Mouse (Mus musculus): ENCODE data around the gene Fxyd2.
A peak's percentile ranks its signal among the peaks of the same experiment; 100 is the strongest.

Fxyd2 gene

DNA sequence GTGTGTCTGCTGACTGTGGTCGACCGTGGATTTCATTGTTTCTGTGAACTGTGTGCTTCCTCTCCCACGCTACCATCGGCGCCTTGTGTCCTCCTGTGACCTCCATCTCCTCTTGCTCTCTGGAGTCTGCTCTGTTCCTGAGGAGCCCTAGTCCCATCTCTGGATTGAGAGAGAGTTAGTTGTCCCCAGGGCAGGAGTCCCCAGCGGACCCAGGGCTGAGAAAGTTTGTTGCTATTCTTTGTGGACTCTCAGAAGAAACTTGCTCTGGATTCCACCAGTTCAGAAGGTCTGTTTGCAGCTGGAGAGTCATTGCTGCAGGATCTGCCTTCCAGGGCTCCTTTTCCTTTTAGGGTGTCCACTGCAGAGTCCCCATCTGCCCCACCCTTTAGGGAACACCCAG, 4.3 kb upstream of the Fxyd2 start:
- DNase-seq = no peak

GRCm38 (mm10) chr9:45395796-45396195, 3.7 kb upstream of the Fxyd2 start:
- DNase-seq = no peak

- peak; percentile 70 to 90 for DNase-seq
Measured at GRCm38 (mm10) chr9:45398336-45398735, 1.1 kb upstream of the Fxyd2 start.

DNA sequence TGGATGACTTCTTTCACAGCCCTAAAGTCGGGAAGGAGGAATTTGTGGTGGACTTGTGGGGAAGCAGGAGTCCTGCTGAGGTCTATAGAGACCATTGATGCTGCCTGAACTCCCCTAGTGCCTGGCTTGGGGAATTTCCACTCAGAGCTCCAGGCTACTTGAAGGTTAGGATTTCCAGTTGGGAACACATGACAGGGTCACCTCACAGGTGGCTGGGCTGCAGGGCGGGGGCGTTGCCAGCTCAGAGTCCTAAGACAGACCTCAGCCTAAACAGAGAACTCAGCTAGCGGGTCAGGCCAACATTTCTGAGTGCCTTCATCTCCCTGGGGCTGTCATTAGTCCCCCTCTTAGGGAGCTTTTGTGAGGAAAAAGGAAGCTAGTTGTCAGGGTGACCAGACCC, 2.4 kb downstream of the Fxyd2 start:
- peak; percentile 56 to 80 for DNase-seq

- DNase-seq = peak; percentile 60 to 82
Measured at GRCm38 (mm10) chr9:45402957-45403356, 3.5 kb downstream of the Fxyd2 start.

DNA sequence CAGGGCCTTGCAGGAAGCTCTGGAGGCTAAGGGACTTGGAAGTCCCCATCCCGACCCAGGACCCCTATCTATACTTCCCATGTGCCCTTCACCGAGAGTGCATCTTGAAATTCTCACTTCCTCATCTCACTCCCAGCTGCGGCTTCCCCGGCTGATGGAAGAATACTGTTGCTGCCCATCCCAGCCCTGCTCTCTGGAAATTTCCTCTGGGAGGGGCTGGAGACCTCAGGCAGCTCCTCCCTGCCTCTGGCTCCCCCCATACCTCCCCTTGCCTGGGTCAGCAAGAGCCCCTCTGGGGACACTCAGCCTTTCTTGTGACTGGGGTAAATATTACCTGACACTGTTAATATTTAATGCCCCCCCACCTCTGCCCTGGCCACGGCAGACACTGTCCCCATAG, 6.2 kb downstream of the Fxyd2 start:
- DNase-seq = peak; percentile 81 to 91

- peak; percentile 66 to 74 for DNase-seq
Measured at GRCm38 (mm10) chr9:45406808-45407207, 7.3 kb downstream of the Fxyd2 start.

DNA sequence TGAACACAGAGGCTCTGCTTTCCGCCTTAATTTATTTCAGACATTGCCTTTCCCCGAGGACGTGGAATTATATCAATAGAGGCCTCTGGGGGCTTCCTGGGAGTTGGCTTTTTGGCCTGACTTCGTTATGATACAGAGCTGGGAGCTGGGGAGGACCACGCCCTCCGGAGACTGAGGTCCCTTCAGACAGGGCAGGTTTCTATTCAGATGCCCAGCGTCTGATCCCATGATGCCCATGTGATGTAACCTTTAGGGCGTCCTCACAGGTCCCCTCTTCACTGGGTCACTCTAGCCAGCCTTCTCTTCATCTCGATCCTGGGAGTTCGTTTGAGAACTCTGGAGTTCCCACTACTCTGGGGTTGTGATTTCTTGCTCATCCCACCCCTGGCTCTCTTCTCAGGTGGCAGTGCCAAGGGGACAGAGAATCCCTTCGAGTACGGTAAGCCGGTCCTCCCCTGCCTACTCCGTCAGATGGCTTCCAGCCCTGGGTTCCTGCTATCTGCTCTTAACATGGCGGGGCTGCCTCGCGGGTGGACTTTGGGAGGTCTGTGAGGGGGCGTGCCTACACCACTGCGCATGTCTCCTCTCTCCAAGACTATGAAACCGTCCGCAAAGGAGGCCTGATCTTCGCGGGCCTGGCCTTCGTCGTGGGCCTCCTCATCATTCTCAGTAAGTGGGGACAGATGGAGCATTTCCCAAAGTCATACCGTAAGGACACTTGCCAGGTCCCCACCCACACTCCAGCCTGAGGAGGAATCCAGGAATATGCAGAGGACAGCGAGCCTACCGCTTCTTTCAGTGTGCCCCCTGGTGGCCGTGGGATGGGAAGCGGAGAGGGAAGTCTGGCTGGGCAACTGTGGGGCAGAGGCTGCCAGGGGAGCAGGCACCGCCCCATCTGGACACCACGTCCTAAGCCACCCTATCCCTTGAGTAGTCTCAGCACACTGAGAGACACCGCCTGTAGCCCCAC, 8.5 kb downstream of the Fxyd2 start:
- peak; percentile 83 to 87 for DNase-seq

GRCm38 (mm10) chr9:45410193-45410592, 10.7 kb downstream of the Fxyd2 start:
- DNase-seq = no peak

DNA sequence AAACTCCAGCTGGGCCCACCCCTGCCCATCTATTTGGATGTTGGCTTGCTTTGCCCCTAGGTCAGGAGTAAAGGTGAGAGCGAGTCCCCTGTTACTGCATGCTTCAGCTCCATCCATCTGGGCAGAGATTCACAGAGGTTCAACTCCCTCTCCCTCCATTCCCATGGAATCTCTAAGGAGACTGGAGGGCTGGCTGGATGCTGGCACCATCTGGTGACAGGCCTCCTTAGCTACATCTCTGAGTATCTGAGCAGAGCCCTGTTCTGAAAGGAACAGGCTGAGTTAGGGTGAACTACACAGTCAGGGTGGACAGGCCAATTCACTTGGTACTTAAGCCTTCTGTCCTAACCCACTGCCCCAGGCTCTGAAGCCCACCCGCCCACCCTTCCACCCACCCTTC, 11.1 kb downstream of the Fxyd2 start:
- DNase-seq = no peak

GRCm38 (mm10) chr9:45411111-45411510, 11.6 kb downstream of the Fxyd2 start:
- no peak for DNase-seq

- DNase-seq = peak in 1 of 2 experiments; percentile 51
Measured at GRCm38 (mm10) chr9:45411803-45412202, 12.3 kb downstream of the Fxyd2 start.

- DNase-seq = peak; percentile 88 to 95
Measured at GRCm38 (mm10) chr9:45412287-45412686, 12.8 kb downstream of the Fxyd2 start.

GRCm38 (mm10) chr9:45412700-45413477, 13.4 kb downstream of the Fxyd2 start:
- peak in 1 of 2 experiments; percentile 44 for DNase-seq

DNA sequence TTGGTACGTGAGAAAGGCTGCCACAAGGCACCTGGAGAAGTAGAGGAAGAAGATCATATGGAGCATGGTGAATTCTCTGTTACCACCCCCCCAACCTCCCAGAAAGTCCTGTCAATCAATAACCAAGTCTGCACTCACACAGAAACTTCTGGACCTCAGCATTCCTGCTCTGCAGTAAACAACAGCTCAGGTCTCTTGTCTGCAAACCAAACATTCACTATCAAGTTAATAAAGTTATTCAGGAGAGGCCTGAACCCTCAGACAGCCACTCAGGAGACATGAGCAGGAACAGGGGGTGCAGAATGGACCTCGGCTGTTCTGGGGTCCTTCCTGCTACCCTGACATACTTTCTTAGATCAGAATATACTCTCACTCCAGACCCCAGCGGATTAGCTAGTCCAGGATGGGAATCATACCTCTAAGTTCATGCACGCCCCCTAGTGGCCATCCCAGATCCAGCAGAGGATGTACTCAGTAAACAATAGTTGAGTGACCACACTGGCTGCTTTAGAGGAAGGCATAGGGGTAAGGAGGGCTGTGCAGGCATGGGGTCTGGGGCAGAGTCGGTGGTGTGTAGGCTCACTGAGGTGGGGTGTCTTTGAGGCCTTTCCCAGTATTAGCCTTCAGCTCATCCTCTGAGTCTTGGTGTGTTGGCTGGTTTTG, 14.1 kb downstream of the Fxyd2 start:
- peak; percentile 82 to 89 for DNase-seq

DNA sequence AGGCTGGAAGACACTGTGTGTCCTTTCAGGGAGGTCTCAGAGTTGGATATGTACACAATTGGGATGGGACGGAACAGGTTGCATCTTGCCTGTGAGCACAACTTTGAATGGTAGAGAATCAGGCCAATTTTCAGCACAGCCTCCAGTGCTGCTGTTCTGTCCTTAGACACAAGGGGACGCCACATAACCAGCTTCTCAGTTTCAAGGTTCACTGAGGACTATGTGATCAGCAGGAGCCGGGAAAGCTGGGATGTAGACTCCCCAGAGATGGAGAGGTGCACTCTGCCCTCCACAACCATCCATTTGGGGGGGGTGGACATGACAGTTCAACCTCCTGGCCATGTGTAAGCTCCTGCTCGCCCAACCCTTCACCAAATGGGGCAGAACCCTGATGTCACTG, 16.4 kb downstream of the Fxyd2 start:
- DNase-seq = peak in 1 of 2 experiments; percentile 66

GRCm38 (mm10) chr9:45417245-45417644, 17.8 kb downstream of the Fxyd2 start:
- DNase-seq = peak; percentile 58 to 73

GRCm38 (mm10) chr9:45418252-45418651, 18.8 kb downstream of the Fxyd2 start:
- no peak for DNase-seq

- DNase-seq = no peak
Measured at GRCm38 (mm10) chr9:45421209-45421608, 21.7 kb downstream of the Fxyd2 start.

DNA sequence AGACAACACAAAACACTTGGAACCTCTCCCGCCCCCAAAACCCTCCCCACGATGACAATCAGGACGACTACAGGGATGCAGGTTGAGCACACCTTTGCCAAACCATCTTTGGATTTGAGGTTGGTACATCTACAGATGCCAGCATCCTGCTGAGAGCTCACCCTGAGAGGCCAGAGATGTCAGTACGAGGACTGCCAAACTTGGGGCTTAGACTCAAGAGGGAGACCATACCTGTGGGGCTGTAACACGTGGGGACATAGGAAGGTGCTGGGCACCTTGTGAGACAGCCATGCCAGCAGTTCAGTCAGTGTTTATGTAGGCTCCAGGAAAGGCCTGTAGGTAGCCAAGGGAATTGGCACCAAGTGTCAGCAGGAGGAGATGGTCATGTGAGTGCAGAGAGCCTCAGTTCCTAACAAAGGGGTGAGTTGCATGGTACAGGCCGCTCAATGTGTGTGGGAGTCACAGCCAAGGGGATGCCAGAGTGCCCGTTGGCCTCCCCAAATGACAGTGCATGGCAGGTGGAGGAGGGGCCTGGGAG, 23.4 kb downstream of the Fxyd2 start:
- DNase-seq = no peak

DNA sequence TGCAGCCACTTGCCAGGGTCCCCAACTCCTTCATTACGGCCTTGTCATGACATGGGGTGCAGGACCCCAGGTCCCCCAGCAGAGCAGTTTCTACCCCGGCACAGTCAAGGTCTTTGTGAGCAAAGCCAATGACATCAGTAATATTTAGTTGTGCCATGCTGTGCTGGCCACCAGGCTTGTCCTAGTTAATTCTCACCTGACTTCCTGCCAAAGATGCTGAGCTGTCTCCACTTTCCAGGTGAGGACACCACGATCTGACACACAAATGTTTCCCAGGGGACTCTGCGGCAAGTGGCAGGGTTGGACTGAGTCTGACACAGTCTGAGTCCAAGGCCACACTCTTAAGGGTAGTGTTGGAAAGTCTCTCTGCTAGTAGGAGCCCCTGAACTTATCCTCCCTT, 27.0 kb downstream of the Fxyd2 start, which contains the start of gene Dscaml1:
Dscaml1 (plus strand) TSS at position 173 of the 400 bp plus-strand sequence.
- no peak for DNase-seq

- DNase-seq = no peak
Measured at GRCm38 (mm10) chr9:45429392-45429791, 29.9 kb downstream of the Fxyd2 start.

All from kidney, adult 8-10 months (tissue).